8 mouse cellular contexts compared by ENCODE assay signal in genomic region chr15:83171712-83172481, GRCm38 (mm10). TPM values are rescaled to one million over a fixed set of nuclear protein-coding genes. Genes with fewer than 3 reads are reported as not detected.
A peak's percentile ranks its signal among the peaks of the same experiment; 100 is the strongest.
DNase-seq lines count a peak whose midpoint lies in the region; ATAC-seq and TF ChIP-seq lines count a peak whose summit lies in the region.

No protein-coding gene starts in this region.

- no peak for TF ChIP-seq CTCF in G1E (IDR thresholded peaks at IDR 0.05; ENCODE audit: low read depth, low read length)
- peak; percentile 62 for TF ChIP-seq CTCF in forebrain, postnatal 0 days (IDR thresholded peaks at IDR 0.05; ENCODE audit: low read depth)

- H3K9me3 ChIP-seq in G1E (replicated peaks): no peaks in the 10 kb centered on the region
- no peaks in the 10 kb centered on the region for H3K9me3 ChIP-seq in forebrain, postnatal 0 days (ENCODE audit: low read length)
- no peaks in the 10 kb centered on the region for H3K9me3 ChIP-seq in lung, embryonic 16.5 days (ENCODE audit: control insufficient read depth, low read length)

- H3K4me2 ChIP-seq in forebrain, postnatal 0 days (ENCODE audit: low read depth): peak overlapping the region; percentile 82
- H3K4me2 ChIP-seq in lung, embryonic 16.5 days (ENCODE audit: low read depth, low read length): peak overlapping the region; percentile 92

- peak overlapping the region; percentile 89 for H3K27ac ChIP-seq in forebrain, postnatal 0 days (ENCODE audit: low read depth, low read length)
- peak overlapping the region; percentile 82 for H3K27ac ChIP-seq in lung, embryonic 16.5 days (ENCODE audit: low read length)

- peaks cover 67% of the 10 kb centered on the region for H3K4me1 ChIP-seq in G1E (ENCODE audit: insufficient read depth, low read depth, low read length)
- 0 out of 2 replicates have a peak, but pooled peaks cover 5% of the 10 kb centered on the region for H3K4me1 ChIP-seq in forebrain, postnatal 0 days (ENCODE audit: insufficient read depth)
- H3K4me1 ChIP-seq in lung, embryonic 16.5 days (replicated peaks; ENCODE audit: control insufficient read depth, insufficient read depth, low read length): peaks cover 44% of the 10 kb centered on the region

- H3K36me3 ChIP-seq in G1E (replicated peaks): peaks cover 36% of the 10 kb centered on the region
- no peaks in the 10 kb centered on the region for H3K36me3 ChIP-seq in forebrain, postnatal 0 days (ENCODE audit: insufficient read depth)
- no peaks in the 10 kb centered on the region for H3K36me3 ChIP-seq in lung, embryonic 16.5 days (ENCODE audit: control insufficient read depth, insufficient read depth, low read length)

- H3K27me3 ChIP-seq in G1E (ENCODE audit: insufficient read depth, low read length): no peaks in the 10 kb centered on the region
- H3K27me3 ChIP-seq in forebrain, postnatal 0 days (ENCODE audit: insufficient read depth, low read length): no peaks in the 10 kb centered on the region
- no peaks in the 10 kb centered on the region for H3K27me3 ChIP-seq in lung, embryonic 16.5 days (ENCODE audit: control insufficient read depth, insufficient read depth, low read depth, low read length)

- H3K9ac ChIP-seq in forebrain, postnatal 0 days: peak overlapping the region; percentile 82
- peak overlapping the region; percentile 86 for H3K9ac ChIP-seq in lung, embryonic 16.5 days (ENCODE audit: low read length)

- H3K4me3 ChIP-seq in G1E (ENCODE audit: low read depth, low read length): peak overlapping the region; percentile 89
- peak overlapping the region; percentile 88 for H3K4me3 ChIP-seq in forebrain, postnatal 0 days (ENCODE audit: low read depth, low read length)
- peak overlapping the region; percentile 97 for H3K4me3 ChIP-seq in lung, embryonic 16.5 days (ENCODE audit: low read length)

- 1% methylated on average over 67 of the region's 67 CpGs for whole genome bisulfite sequencing in forebrain, postnatal 0 days
- WGBS in lung, embryonic 16.5 days: under 1% methylated on average over 67 of the region's 67 CpGs

- ATAC-seq in G1E (ENCODE audit: extremely low read depth, insufficient number of reproducible peaks, low FRiP score, poor library complexity, severe bottlenecking): peak; percentile 75
- ATAC-seq in forebrain, postnatal 0 days: peak; percentile 99
- peak; percentile 95 to 98 for ATAC-seq in hematopoietic stem cell, adult 5-6 weeks (replicated peaks in 1 of 2; ENCODE audit: insufficient read depth in 1 of 2, low FRiP score in 2 of 2, low TSS enrichment in 1 of 2, low read depth in 1 of 2, poor library complexity in 2 of 2, severe bottlenecking in 2 of 2)
- ATAC-seq in lung, embryonic 16.5 days (ENCODE audit: low read depth): peak; percentile 97

- peak; percentile 92 for DNase-seq in G1E (ENCODE audit: low spot score)
- DNase-seq in cerebellum, adult 18-20 months: peak; percentile 96 to 99
- DNase-seq in forebrain, postnatal 0 days: peak; percentile 99
- DNase-seq in layer of hippocampus, adult 9-10 months (ENCODE audit: low spot score): peak; percentile 89
- DNase-seq in ovary, postnatal 10 days (ENCODE audit: low spot score): peak; percentile 86
- peak; percentile 94 to 96 for DNase-seq in thymus, postnatal 10 days (ENCODE audit: low spot score in 2 of 2)

RNA-seq across cellular contexts. Expression of gene Cyb5r3, which starts 0.5 kb away (rescaled TPM):
- total RNA-seq in G1E (2014; fragmentation: Nextera tagmentation) (98.1 and 132 TPM in 2 replicates), G1E (2017) (46.5 and 58.5 TPM in 2 replicates)
- polyA plus RNA-seq in G1E (2012): 109 and 167 TPM in 2 replicates
- 81.2 and 92.5 TPM in 2 replicates for total RNA-seq in forebrain, postnatal 0 days (2014; rRNA removed)
- 88.3 and 149 TPM in 2 replicates for polyA plus RNA-seq in forebrain, postnatal 0 days (2015; fragmentation: Nextera tagmentation; extraction: Ambion mirVana)
- 28.6 and 38.4 TPM in 2 replicates for total RNA-seq in hematopoietic stem cell, adult 5-6 weeks (2017)
- 184 and 192 TPM in 2 replicates for polyA plus RNA-seq in lung, embryonic 16.5 days (2015; fragmentation: Nextera tagmentation; extraction: Ambion mirVana)

RNA-seq across cellular contexts. Expression of gene Poldip3, which starts 22.7 kb away (rescaled TPM):
- total RNA-seq in G1E (2014; fragmentation: Nextera tagmentation): 99.3 and 108 TPM in 2 replicates
- 109 and 120 TPM in 2 replicates for total RNA-seq in G1E (2017)
- polyA plus RNA-seq in G1E (2012): 237 and 272 TPM in 2 replicates
- 86.6 and 100 TPM in 2 replicates for total RNA-seq in forebrain, postnatal 0 days (2014; rRNA removed)
- 95.9 and 103 TPM in 2 replicates for polyA plus RNA-seq in forebrain, postnatal 0 days (2015; fragmentation: Nextera tagmentation; extraction: Ambion mirVana)
- 86.0 and 96.3 TPM in 2 replicates for total RNA-seq in hematopoietic stem cell, adult 5-6 weeks (2017)
- polyA plus RNA-seq in lung, embryonic 16.5 days (2015; fragmentation: Nextera tagmentation; extraction: Ambion mirVana): 137 TPM in 2 replicates

RNA-seq across cellular contexts. Expression of gene Rrp7a, which starts 49.3 kb away (rescaled TPM):
- total RNA-seq in G1E (2014; fragmentation: Nextera tagmentation): 34.0 and 53.7 TPM in 2 replicates
- 73.2 and 89.2 TPM in 2 replicates for total RNA-seq in G1E (2017)
- 56.2 and 126 TPM in 2 replicates for polyA plus RNA-seq in G1E (2012)
- 104 and 122 TPM in 2 replicates for total RNA-seq in forebrain, postnatal 0 days (2014; rRNA removed)
- polyA plus RNA-seq in forebrain, postnatal 0 days (2015; fragmentation: Nextera tagmentation; extraction: Ambion mirVana): 89.5 and 94.9 TPM in 2 replicates
- total RNA-seq in hematopoietic stem cell, adult 5-6 weeks (2017): 67.3 and 103 TPM in 2 replicates
- 62.9 and 66.2 TPM in 2 replicates for polyA plus RNA-seq in lung, embryonic 16.5 days (2015; fragmentation: Nextera tagmentation; extraction: Ambion mirVana)

Comparison
In these comparisons a context has a peak if more than half of its experiments do, and no peak if none do; other contexts are left out.
1. Peak in every context shown above with its lines: DNase-seq, ATAC-seq, H3K4me3 ChIP-seq and H3K27ac ChIP-seq.